Mouse (Mus musculus): ENCODE results near the gene Hlf. TPM values are rescaled to one million over a fixed set of nuclear protein-coding genes. Genes with fewer than 3 reads are reported as not detected.

Hlf gene
- polyA plus RNA-seq, 1 experiment = not detected

GRCm38 (mm10) chr11:90292766-90293165, 97.9 kb downstream of the Hlf start:
- TF ChIP-seq POLR2A (IDR thresholded peaks at IDR 0.05; ENCODE audit: insufficient read depth, low read depth, low read length) = no peak
- TF ChIP-seq CTCF (IDR thresholded peaks at IDR 0.05; ENCODE audit: insufficient read depth, low read depth, low read length) = no peak
- H3K4me1 ChIP-seq (ENCODE audit: control insufficient read depth, insufficient read depth, low read length) = no peaks in the 10 kb centered on the region
- H3K27ac ChIP-seq (ENCODE audit: insufficient read depth, low read depth, low read length) = no peak overlapping the region
- H3K4me3 ChIP-seq (ENCODE audit: insufficient read depth, low read depth, low read length) = no peak overlapping the region

- WGBS = 64% methylated on average over 4 of the region's 4 CpGs
- Histone ChIP-seq H3K4me1 (ENCODE audit: control insufficient read depth, insufficient read depth, low read length) (no peaks in the 10 kb centered on the region), H3K4me3 (ENCODE audit: insufficient read depth, low read depth, low read length) (no peak overlapping the region), H3K27ac (ENCODE audit: insufficient read depth, low read depth, low read length) (no peak overlapping the region)
- TF ChIP-seq CTCF (IDR thresholded peaks at IDR 0.05; ENCODE audit: insufficient read depth, low read depth, low read length) = no peak
- no peak for TF ChIP-seq POLR2A (IDR thresholded peaks at IDR 0.05; ENCODE audit: insufficient read depth, low read depth, low read length)
Measured at GRCm38 (mm10) chr11:90291156-90291555, 99.5 kb downstream of the Hlf start.

- Histone ChIP-seq H3K4me1 (ENCODE audit: control insufficient read depth, insufficient read depth, low read length) (no peaks in the 10 kb centered on the region), H3K27ac (ENCODE audit: insufficient read depth, low read depth, low read length) (no peak overlapping the region), H3K4me3 (ENCODE audit: insufficient read depth, low read depth, low read length) (no peak overlapping the region)
- 92% methylated on average over 6 of the region's 6 CpGs for WGBS
- TF ChIP-seq POLR2A (IDR thresholded peaks at IDR 0.05; ENCODE audit: insufficient read depth, low read depth, low read length) (no peak), CTCF (IDR thresholded peaks at IDR 0.05; ENCODE audit: insufficient read depth, low read depth, low read length) (no peak)
Measured at GRCm38 (mm10) chr11:90286550-90287154, 104.0 kb downstream of the Hlf start.

Other genes starting within 250 kb of the Hlf start
- gene Gm45716, start 203.2 kb downstream of the Hlf start, polyA plus RNA-seq (2012; ENCODE audit: insufficient read depth, insufficient read length, low replicate concordance, missing spikeins) = not detected in 2 replicates
- gene Mmd, start 141.4 kb downstream of the Hlf start, polyA plus RNA-seq (2012; ENCODE audit: insufficient read depth, insufficient read length, low replicate concordance, missing spikeins) = not detected in 2 replicates
- not detected in 2 replicates for gene Stxbp4, start 247.2 kb upstream of the Hlf start, polyA plus RNA-seq (2012; ENCODE audit: insufficient read depth, insufficient read length, low replicate concordance, missing spikeins)
- not detected in 2 replicates for gene Cox11, start 247.3 kb upstream of the Hlf start, polyA plus RNA-seq (2012; ENCODE audit: insufficient read depth, insufficient read length, low replicate concordance, missing spikeins)

Measured in olfactory bulb, adult 2 months (tissue).